Mouse (Mus musculus) cortical plate, adult 2 months (tissue): ENCODE data around the gene Egfl7.

Source experiments
- CTCF ChIP-seq: fragments of 200-500 bp; IDR thresholded peaks from 2 replicates; pipeline ENCODE4 v1.5.1; 2011; ENCODE audit warnings: mild to moderate bottlenecking, control low read depth, low read length; ENCODE audit not compliant: insufficient read depth; ENCODE audit errors: extremely low read depth
- POLR2A ChIP-seq: fragments of 200-500 bp; IDR thresholded peaks from 2 replicates; pipeline ENCODE4 v1.6.1; 2011; ENCODE audit warnings: mild to moderate bottlenecking, low read length, control low read depth; ENCODE audit not compliant: insufficient read depth; ENCODE audit errors: extremely low read depth

DNA sequence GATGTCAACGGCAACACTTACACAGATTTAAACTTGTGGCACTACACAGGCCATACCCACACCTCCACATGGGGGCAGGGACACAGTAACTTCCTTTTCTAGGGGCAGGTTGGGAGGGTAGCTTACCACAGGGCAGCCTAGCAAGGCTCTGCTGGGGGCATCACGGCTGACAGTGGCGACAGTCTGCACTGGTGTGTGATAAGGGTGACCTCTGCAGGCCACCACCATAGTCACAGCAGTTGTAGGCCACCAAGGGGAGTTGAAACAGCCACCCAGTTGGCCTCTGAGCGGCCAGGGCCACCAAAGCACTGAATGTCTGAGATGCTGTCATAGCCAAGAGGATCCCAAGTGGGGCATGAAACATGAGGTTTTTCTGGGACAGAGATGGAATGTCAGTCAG is 13.6 kb upstream of the Egfl7 start:
- TF ChIP-seq CTCF (peak; percentile 60), POLR2A (no peak)
